Mouse (Mus musculus) forebrain, embryonic 10.5 days (tissue): ENCODE results near the gene Akr1b8. TPM values are rescaled to one million over a fixed set of nuclear protein-coding genes. Genes with fewer than 3 reads are reported as not detected.
"Not testable (repeated sequence)": the region's sequence is repeated elsewhere in the genome, so short reads cannot be mapped to it uniquely, and the experiment has no call there.

ENCODE experiments used
- DNase-seq: peaks from one replicate; pipeline ENCODE4 v3.0.0-alpha.2; 2017; ENCODE audit warnings: low spot score; ENCODE audit errors: extremely low spot score
- H3K27ac ChIP-seq: fragments of 300-500 bp; sonication (generic); 2 replicates; pipeline ENCODE4 v1.5.1; 2016; ENCODE audit warnings: mild to moderate bottlenecking
- H3K27me3 ChIP-seq: fragments of 300-500 bp; sonication (generic); 2 replicates; pipeline ENCODE4 v1.6.1; 2016; ENCODE audit warnings: mild to moderate bottlenecking; ENCODE audit not compliant: poor library complexity, severe bottlenecking
- H3K36me3 ChIP-seq: fragments of 300-500 bp; sonication (generic); replicated peaks from 2 replicates; pipeline ENCODE4 v1.6.1; 2016; ENCODE audit warnings: mild to moderate bottlenecking, moderate library complexity
- H3K4me1 ChIP-seq: fragments of 300-500 bp; sonication (generic); 2 replicates; pipeline ENCODE4 v1.6.1; 2016
- H3K4me3 ChIP-seq: fragments of 300-500 bp; sonication (generic); 2 replicates; pipeline ENCODE4 v1.5.1; 2016; ENCODE audit warnings: mild to moderate bottlenecking, moderate library complexity
- H3K9me3 ChIP-seq: fragments of 300-500 bp; sonication (generic); 2 replicates; pipeline ENCODE4 v1.6.1; 2016; ENCODE audit warnings: mild to moderate bottlenecking, moderate library complexity
- WGBS: fragments of 180-500 bp; shearing (Covaris S2); methylation state at CpG from one replicate; pipeline ENCODE4 v1.1.7; 2016; 5-methylcytosine and 5-hydroxymethylcytosine counted together
- polyA plus RNA-seq: library from polyadenylated mRNA; unstranded; fragments of >200 nt; fragmentation: Nextera tagmentation; extraction: Ambion mirVana; gene quantifications from 2 replicates; pipeline ENCODE4 v1.2.1, GENCODE M21; 2016

Gene Akr1b8
- polyA plus RNA-seq, 1 experiment from 2014 or later = 14.2 TPM

DNA sequence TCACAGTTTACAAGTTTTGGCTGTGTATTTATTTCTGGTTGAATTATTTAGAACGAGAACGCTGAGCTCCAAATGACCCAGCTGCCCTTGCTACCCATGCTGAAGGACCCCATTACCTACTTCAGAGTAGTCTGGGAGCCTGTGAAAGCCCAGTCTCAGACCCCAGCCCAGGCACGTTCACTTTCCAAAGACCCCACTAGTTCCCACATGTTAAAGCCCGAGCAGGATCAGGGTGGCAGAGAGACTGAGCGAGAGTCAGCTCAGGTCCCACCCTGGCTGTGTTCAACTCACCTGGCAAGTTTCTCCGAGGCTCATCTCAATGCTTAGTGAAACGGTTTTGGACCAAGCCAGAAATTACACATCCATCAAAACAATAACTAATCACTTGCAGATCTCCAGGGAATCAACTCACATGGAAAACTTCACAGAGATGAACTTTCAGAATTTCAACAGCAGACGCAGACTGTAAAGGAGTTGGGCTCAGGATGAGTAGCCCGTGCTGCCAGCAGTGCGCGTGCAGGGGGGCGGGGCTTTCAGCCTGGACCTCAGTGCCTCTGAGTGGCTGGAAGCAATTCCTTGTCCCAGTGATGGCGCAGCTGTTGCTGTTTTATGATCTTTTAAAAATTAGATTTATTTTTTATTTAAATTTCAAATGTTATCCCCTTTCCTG is 30.9 kb downstream of the Akr1b8 start:
- DNase-seq = peak; percentile 16
- Histone ChIP-seq H3K27ac (peak overlapping the region; percentile 73), H3K4me1 (peaks cover 23% of the 10 kb centered on the region), H3K36me3 (0 out of 2 replicates have a peak, but pooled peaks cover 6% of the 10 kb centered on the region), H3K9me3 (no peaks in the 10 kb centered on the region), H3K27me3 (no peaks in the 10 kb centered on the region), H3K4me3 (peak overlapping the region; percentile 57)
- 2% methylated on average over 13 of the region's 13 CpGs for WGBS

DNA sequence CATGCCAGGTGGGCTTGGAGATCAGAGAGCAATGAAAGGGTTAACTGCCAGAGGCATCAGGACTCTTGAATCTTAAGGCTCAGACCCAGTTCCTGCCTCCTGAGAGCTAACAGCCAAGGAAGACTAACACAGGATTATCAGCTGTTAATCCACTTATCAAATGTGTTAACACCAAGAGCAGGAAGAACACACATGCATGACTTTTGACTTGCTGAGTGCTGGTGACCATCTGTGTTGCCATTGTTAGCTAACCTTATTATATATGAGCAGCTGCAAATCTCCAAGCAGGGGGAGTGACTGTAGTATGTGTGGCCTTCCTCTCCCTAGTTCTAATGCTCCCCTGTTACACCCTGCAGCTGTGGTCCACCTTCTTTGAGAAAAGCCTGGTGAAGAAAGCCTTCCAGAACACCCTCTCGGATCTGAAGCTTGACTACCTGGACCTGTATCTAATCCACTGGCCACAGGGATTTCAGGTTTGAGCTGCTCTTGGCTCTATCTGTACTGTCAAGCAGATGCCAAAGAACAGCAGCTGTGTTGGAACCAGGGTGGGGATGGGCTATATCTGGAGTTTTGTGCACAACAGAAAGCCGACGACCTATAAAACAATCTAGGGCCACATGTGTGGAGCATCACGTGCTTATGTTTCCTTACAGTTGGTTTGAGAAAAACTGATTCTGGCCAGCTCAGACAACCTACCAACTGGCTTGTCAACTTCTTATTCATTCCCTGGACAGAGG is 34.7 kb downstream of the Akr1b8 start:
- H3K9me3 ChIP-seq = peaks cover 6% of the 10 kb centered on the region; the same call in 1 of the 2 replicates
- no peak overlapping the region for H3K4me3 ChIP-seq
- H3K36me3 ChIP-seq = peaks cover 26% of the 10 kb centered on the region
- DNase-seq = no peak
- peaks cover 18% of the 10 kb centered on the region for H3K4me1 ChIP-seq
- H3K27me3 ChIP-seq = no peaks in the 10 kb centered on the region
- H3K27ac ChIP-seq = no peak overlapping the region
- 85% methylated on average over 4 of the region's 4 CpGs for WGBS

DNA sequence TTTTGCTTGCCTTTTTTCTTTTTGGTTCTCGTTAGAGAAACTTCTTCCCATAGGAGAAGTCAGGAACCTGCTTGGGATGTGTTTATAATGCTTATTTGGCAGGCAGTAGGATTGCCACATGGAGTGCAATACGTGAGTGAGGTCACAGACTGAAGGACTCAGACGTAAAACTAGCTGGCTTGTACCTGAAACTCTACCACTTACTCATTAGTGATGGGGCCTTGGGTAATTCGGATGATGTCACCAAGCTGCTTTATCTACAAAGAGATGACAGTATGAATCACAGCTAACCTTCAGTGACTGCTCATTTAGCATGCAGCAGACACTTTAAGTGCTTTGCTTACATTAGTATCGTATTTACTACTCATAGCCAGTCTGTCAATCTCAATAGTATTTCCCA is 42.0 kb downstream of the Akr1b8 start:
- 86% methylated on average over 5 of the region's 5 CpGs for WGBS

DNA sequence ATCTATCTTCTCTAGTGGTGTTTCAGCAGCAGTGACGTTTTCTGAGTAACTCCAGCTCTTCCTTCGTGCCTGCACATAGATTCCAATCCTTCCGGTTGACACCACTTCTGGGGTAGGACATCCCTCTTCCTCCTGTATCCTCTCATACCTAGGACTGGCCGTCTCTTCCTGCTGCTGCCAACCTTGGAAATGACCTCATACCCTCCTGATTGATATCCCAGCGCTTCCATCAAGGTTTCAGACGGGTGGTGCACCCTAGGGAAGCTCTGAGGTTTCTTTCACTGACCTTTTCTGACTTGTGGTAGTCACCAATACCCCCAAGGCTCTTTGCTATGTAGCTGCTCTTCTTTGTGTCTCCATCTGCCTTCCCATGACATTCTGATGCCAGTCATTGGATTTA is 44.5 kb downstream of the Akr1b8 start:
- no peak overlapping the region for H3K4me3 ChIP-seq
- peaks cover 9% of the 10 kb centered on the region; the same call in 1 of the 2 replicates for H3K36me3 ChIP-seq
- WGBS = 94% methylated on average over 6 of the region's 6 CpGs
- H3K27me3 ChIP-seq = no peaks in the 10 kb centered on the region
- no peaks in the 10 kb centered on the region for H3K4me1 ChIP-seq
- no peak overlapping the region for H3K27ac ChIP-seq
- H3K9me3 ChIP-seq = no peaks in the 10 kb centered on the region
- DNase-seq = no peak

More for the DNA sequence above, 42.0 kb downstream of the Akr1b8 start:
- Histone ChIP-seq H3K4me3 (no peak overlapping the region), H3K9me3 (peaks cover 2% of the 10 kb centered on the region; the same call in 1 of the 2 replicates), H3K27ac (no peak overlapping the region), H3K36me3 (peaks cover 19% of the 10 kb centered on the region), H3K4me1 (no peaks in the 10 kb centered on the region), H3K27me3 (no peaks in the 10 kb centered on the region)
- DNase-seq = no peak

DNA sequence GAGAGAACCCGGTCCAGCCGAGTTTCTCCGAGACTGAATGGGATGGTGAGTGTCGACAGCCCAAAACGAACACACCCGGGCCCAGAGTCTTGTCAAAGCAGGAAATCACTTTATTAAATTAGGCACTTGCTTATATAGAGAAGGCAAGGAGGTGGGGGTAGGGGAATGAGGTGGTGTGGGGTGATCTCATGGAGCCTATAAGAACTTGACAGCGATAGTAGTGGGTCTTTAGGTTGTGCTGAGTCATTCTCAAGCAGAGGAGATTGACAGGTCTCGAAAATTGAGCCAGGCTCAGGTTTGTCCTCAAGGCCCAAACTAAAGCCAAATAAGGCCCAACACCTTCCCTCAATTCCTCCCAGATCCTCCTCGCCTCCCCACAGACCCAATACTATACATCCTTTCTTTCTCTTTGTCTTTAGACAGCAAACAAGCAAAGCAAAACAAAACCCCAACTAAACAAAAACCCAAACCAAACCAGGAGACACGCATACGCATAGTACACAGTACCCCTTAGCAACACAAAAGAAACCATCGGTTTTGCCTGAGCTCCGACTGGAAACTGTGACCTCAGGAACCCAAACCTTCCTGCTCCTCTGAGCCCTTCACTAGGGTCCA is 45.8 kb downstream of the Akr1b8 start:
- H3K4me1 ChIP-seq = no peaks in the 10 kb centered on the region
- WGBS = 84% methylated on average over 13 of the region's 13 CpGs
- no peaks in the 10 kb centered on the region for H3K27me3 ChIP-seq
- peaks cover 4% of the 10 kb centered on the region; the same call in 1 of the 2 replicates for H3K36me3 ChIP-seq
- H3K27ac ChIP-seq = no peak overlapping the region
- no peak for DNase-seq
- H3K9me3 ChIP-seq = no peaks in the 10 kb centered on the region
- H3K4me3 ChIP-seq = no peak overlapping the region

DNA sequence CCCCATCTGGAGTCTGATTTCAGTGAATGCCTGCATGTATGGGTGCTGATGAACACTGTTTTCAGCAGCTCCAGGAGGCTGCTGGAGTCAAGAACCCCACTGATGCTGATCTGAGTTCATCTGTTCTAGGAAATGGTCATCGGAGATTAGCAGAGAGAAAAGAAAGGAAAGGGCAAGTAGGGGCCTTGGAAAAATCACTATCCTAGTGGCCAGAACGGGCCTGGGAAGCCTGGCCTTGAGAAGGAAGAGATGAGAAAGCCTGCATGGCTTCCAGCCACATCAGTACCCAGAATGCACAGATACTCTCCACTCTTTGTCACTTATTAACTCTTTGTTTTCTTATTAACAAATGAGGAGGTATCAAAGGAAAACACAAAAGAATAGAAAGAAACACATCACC is 46.8 kb downstream of the Akr1b8 start:
- H3K4me3 ChIP-seq = no peak overlapping the region
- no peaks in the 10 kb centered on the region for H3K4me1 ChIP-seq
- no peak overlapping the region for H3K27ac ChIP-seq
- H3K27me3 ChIP-seq = no peaks in the 10 kb centered on the region
- DNase-seq = no peak
- 85% methylated on average over 2 of the region's 2 CpGs for WGBS
- H3K36me3 ChIP-seq = peaks cover 4% of the 10 kb centered on the region; the same call in 1 of the 2 replicates
- H3K9me3 ChIP-seq = no peaks in the 10 kb centered on the region

DNA sequence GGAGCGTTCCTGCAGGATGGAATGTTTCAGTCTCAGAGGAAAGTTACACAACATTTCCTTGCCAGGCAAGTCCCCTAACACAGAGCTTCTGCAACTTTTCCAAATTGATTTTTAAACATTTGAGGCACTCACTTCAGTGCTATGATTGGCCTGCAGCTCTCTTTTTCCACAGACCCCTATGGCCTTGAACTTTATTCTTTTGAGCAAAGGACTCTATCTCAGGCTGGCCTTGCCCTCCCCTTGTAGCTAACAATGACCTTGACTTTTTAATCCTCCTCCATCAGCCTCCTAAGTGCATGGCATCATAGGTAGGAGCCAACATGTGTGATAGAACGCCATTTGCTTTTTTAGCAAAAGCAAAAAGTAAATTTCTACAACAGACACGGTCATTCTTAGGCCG is 52.8 kb downstream of the Akr1b8 start:
- Histone ChIP-seq H3K4me1 (no peaks in the 10 kb centered on the region), H3K9me3 (peaks cover 5% of the 10 kb centered on the region; the same call in 1 of the 2 replicates), H3K36me3 (no peaks in the 10 kb centered on the region), H3K27ac (no peak overlapping the region), H3K27me3 (no peaks in the 10 kb centered on the region), H3K4me3 (no peak overlapping the region)
- DNase-seq = no peak
- WGBS = 94% methylated on average over 4 of the region's 4 CpGs

DNA sequence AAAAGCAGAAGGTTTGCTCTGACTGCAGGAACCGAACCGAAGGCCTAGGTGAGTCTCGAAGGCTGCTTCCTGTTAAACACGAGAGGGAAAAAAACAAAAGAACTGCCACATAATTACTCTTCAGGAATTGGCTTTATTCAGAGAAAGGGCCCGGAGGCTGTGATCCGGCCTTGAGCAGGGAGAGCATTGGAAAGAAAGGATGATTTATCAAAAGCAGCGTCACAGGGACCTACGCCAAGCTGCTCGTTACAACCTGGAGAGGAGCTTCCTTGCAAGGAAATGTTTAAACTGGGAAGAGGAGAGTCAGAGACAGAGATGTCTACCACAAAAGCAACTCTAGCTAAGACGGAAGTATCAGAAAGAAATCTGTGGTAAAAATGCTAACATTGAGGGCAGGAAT is 53.5 kb downstream of the Akr1b8 start:
- Histone ChIP-seq H3K4me1 (no peaks in the 10 kb centered on the region), H3K9me3 (peaks cover 5% of the 10 kb centered on the region; the same call in 1 of the 2 replicates), H3K27me3 (no peaks in the 10 kb centered on the region), H3K27ac (no peak overlapping the region), H3K4me3 (no peak overlapping the region), H3K36me3 (no peaks in the 10 kb centered on the region)
- DNase-seq = no peak
- 86% methylated on average over 10 of the region's 10 CpGs for WGBS

DNA sequence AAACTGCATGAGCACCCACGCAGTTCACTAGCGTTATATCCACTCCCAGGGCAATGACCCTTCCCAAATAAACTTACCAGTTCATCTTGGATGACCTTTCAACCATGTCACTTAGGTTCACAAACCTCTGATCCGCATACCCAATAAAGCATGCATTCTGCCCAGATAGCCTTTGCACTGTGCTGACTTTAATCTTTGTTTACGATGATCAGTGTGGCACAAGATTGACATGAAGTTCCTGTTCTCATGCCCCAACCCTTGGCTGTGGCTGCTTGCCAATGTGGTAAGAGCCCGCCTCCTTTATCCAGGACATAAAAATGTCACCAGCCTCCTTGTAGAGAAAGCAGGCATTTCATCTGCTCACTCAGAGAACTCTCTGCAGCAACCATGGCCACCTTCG is 58.1 kb downstream of the Akr1b8 start, which contains the start of gene Akr1b7:
Akr1b7 (plus strand) TSS at position 312 of the 400 bp plus-strand sequence.
- DNase-seq = no peak
- 88% methylated on average over 6 of the region's 6 CpGs for WGBS
- H3K36me3 ChIP-seq = no peaks in the 10 kb centered on the region
- H3K9me3 ChIP-seq = no peaks in the 10 kb centered on the region
- no peaks in the 10 kb centered on the region for H3K27me3 ChIP-seq
- H3K27ac ChIP-seq = no peak within 1 kb of the TSS
- H3K4me1 ChIP-seq = no peaks in the 10 kb centered on the region
- H3K4me3 ChIP-seq = no peak within 1 kb of the TSS

DNA sequence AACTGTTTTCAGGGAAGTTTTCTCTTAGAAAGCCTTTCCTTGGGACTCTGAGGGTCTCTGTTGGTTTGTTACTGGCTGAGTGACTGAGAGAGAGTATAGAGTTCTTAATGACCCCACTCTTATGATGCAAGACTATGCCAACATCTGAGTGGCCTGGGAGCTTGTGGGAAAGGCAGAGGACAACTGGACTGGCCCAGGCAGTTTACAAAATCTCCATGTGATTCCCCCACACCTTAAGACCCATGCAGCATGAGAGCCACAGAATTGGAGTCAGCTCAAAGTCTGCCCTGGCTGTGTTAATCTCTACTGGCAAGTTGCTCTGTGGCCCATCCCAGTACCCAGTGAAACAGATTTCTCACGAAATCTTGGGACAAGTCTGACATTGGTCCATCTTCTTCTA is 58.8 kb downstream of the Akr1b8 start:
- H3K27ac ChIP-seq = no peak overlapping the region
- no peak for DNase-seq
- no peak overlapping the region for H3K4me3 ChIP-seq
- no peaks in the 10 kb centered on the region for H3K36me3 ChIP-seq
- H3K9me3 ChIP-seq = no peaks in the 10 kb centered on the region
- 75% methylated on average over 1 of the region's 1 CpGs for WGBS
- H3K27me3 ChIP-seq = no peaks in the 10 kb centered on the region
- H3K4me1 ChIP-seq = no peaks in the 10 kb centered on the region

DNA sequence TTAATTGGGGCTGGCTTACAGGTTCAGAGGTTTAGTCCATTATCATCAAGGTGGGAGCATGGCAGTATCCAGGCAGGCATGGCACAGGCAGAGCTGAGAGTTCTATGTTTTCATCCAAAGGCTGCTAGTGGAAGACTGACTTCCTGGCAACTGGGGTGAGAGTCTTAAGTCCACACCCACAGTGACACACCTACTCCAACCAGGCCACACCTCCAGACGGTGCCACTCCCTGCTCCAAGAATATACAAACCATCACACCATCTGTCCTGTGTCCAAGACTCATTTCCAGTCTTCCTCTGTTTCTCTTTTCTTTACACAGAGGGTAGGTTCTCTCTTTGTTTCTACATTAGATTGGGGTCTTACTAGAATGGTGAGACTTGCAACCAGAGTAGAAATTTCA is 59.5 kb downstream of the Akr1b8 start:
- H3K9me3 ChIP-seq, H3K36me3 ChIP-seq, H3K27me3 ChIP-seq, H3K4me1 ChIP-seq, H3K4me3 ChIP-seq, H3K27ac ChIP-seq, DNase-seq: not testable (repeated sequence)
- 87% methylated on average over 1 of the region's 1 CpGs for WGBS

DNA sequence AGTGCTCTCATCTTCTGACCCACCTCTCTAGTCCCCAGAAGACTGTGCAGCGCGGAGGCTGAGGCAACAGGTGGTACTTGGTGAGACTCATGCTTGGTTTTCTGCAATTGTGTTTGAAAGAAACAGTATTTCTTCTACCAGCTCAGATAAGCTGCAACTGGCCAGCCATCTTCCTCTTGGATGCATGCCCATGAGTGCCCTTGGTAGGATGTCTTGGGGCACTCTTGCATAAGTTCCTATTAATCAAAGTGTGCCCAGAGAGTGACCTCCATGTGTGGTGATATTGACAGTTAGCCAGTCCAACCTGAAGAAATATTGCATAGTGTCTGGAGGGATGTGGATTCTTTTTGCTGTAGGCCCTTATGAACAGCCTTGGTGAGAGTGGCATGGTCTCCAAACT is 62.6 kb downstream of the Akr1b8 start:
- WGBS = 92% methylated on average over 2 of the region's 2 CpGs
- Histone ChIP-seq H3K36me3 (no peaks in the 10 kb centered on the region), H3K27ac (no peak overlapping the region), H3K9me3 (no peaks in the 10 kb centered on the region), H3K27me3 (no peaks in the 10 kb centered on the region), H3K4me1 (no peaks in the 10 kb centered on the region), H3K4me3 (no peak overlapping the region)
- no peak for DNase-seq
